8 mouse cellular contexts compared by ENCODE assay signal in the genomic region with DNA sequence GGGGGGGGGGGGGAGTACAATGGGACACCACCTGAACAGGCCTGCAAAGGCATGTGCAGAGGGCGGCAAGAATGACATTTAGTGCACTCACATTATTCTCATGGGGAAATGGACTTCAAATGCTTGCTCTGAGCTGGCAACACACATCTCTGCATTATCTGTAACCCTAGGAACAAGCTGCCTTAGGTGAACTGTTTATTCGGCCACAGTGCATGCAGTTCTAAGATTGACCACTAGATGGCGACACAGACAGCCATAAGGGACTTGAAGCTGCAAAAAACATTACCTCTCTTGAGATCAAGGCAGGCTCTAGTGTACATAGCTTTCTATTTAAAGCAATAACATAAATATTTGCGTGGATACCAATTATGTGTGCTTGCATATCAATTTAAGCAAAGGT. TPM values are rescaled to one million over a fixed set of nuclear protein-coding genes. Genes with fewer than 3 reads are reported as not detected.
DNase-seq lines count a peak whose midpoint lies in the region; ATAC-seq and TF ChIP-seq lines count a peak whose summit lies in the region.

No protein-coding gene starts in this region.

- no peaks in the 10 kb centered on the region for H3K9me3 ChIP-seq in forebrain, postnatal 0 days (ENCODE audit: low read length)
- no peaks in the 10 kb centered on the region for H3K9me3 ChIP-seq in hindbrain, embryonic 13.5 days

- DNase-seq in Patski (ENCODE audit: low read depth, low spot score) = peak; percentile 28
- peak; percentile 85 to 92 for DNase-seq in cerebellum, adult 18-20 months
- DNase-seq in forebrain, postnatal 0 days = peak; percentile 95
- DNase-seq in layer of hippocampus, postnatal 14 days (ENCODE audit: low spot score in 2 of 2) = peak; percentile 86 to 93
- DNase-seq in right cerebral cortex, postnatal 14 days = peak; percentile 82
- peak; percentile 82 for DNase-seq in urinary bladder, postnatal 25 days (ENCODE audit: low spot score)

- CTCF ChIA-PET in Patski (lab: Charles Lee) = interaction anchor here (1.0 to 14.9 kb wide), 12 partner anchors 8 to 425 kb away, joined by 3 to 175 read pairs (median 5); a partner anchor contains a TSS

- no peak overlapping the region for H3K27ac ChIP-seq in forebrain, postnatal 0 days (ENCODE audit: low read depth, low read length)
- H3K27ac ChIP-seq in hindbrain, embryonic 13.5 days = no peak overlapping the region

- in situ Hi-C loops in Patski (cut with MboI; ENCODE audit: low pct_unique_long_range_greater_than_20kb) = no loop called here

- H3K36me3 ChIP-seq in forebrain, postnatal 0 days (ENCODE audit: insufficient read depth) = no peaks in the 10 kb centered on the region
- H3K36me3 ChIP-seq in hindbrain, embryonic 13.5 days = no peaks in the 10 kb centered on the region

- peak; percentile 31 for ATAC-seq in Patski
- peak; percentile 74 for ATAC-seq in forebrain, postnatal 0 days
- 0 out of 2 replicates have a peak, but pooled peaks have one; percentile 44 for ATAC-seq in hindbrain, embryonic 13.5 days (ENCODE audit: low FRiP score)
- peak; percentile 37; the same call in 1 of the 2 replicates for ATAC-seq in megakaryocyte, adult 5-6 weeks (ENCODE audit: poor library complexity, severe bottlenecking)

- no peaks in the 10 kb centered on the region for H3K4me1 ChIP-seq in forebrain, postnatal 0 days (ENCODE audit: insufficient read depth)
- no peaks in the 10 kb centered on the region for H3K4me1 ChIP-seq in hindbrain, embryonic 13.5 days (replicated peaks)

- H3K9ac ChIP-seq in forebrain, postnatal 0 days = no peak overlapping the region
- H3K9ac ChIP-seq in hindbrain, embryonic 13.5 days = peak overlapping the region; percentile 6; the same call in 1 of the 2 replicates

- POLR2A ChIA-PET in Patski (lab: Charles Lee) = interaction anchor here (1.1 kb wide), 1 partner anchor 48 kb away, joined by 3 read pairs; no protein-coding TSS in a partner anchor

- no peak overlapping the region for H3K4me3 ChIP-seq in forebrain, postnatal 0 days (ENCODE audit: low read depth, low read length)
- H3K4me3 ChIP-seq in hindbrain, embryonic 13.5 days = no peak overlapping the region

- TF ChIP-seq CTCF in Patski (IDR thresholded peaks at IDR 0.05) = no peak
- TF ChIP-seq CTCF in forebrain, postnatal 0 days (IDR thresholded peaks at IDR 0.05; ENCODE audit: low read depth) = peak; percentile 99

- H3K4me2 ChIP-seq in forebrain, postnatal 0 days (ENCODE audit: low read depth) = no peak overlapping the region
- H3K4me2 ChIP-seq in hindbrain, embryonic 13.5 days = no peak overlapping the region

- no peaks in the 10 kb centered on the region for H3K27me3 ChIP-seq in Patski
- no peaks in the 10 kb centered on the region for H3K27me3 ChIP-seq in forebrain, postnatal 0 days (ENCODE audit: insufficient read depth, low read length)
- peaks cover 37% of the 10 kb centered on the region for H3K27me3 ChIP-seq in hindbrain, embryonic 13.5 days

- WGBS in forebrain, postnatal 0 days = 3% methylated on average over 4 of the region's 4 CpGs
- WGBS in hindbrain, embryonic 13.5 days = 3% methylated on average over 4 of the region's 4 CpGs

RNA-seq across cellular contexts. Expression of a gene that starts 9.2 kb away (rescaled TPM):
- polyA plus RNA-seq in Patski (2021) = 0.12 TPM
- total RNA-seq in forebrain, postnatal 0 days (2014; rRNA removed) = 17.8 and 20.6 TPM in 2 replicates
- 4.1 and 7.5 TPM in 2 replicates for polyA plus RNA-seq in forebrain, postnatal 0 days (2015; fragmentation: Nextera tagmentation; extraction: Ambion mirVana)
- polyA plus RNA-seq in hindbrain, embryonic 13.5 days (2015; fragmentation: Nextera tagmentation; extraction: Ambion mirVana) = 6.0 and 6.7 TPM in 2 replicates
- 10 to 100 TPM; 27.9 to 30.5 TPM for total RNA-seq in layer of hippocampus, postnatal 14 days (2021)
- 54.8 and 55.6 TPM in 2 replicates for total RNA-seq in megakaryocyte, adult 5-6 weeks (2015)
- 31.4 and 31.9 TPM in 2 replicates for total RNA-seq in megakaryocyte, adult 5-6 weeks (2017)

RNA-seq across cellular contexts. Expression of a gene that starts 38.8 kb away (rescaled TPM):
- polyA plus RNA-seq in Patski (2021) = 2.3 TPM
- total RNA-seq in forebrain, postnatal 0 days (2014; rRNA removed) = 0.77 and 1.5 TPM in 2 replicates
- polyA plus RNA-seq in forebrain, postnatal 0 days (2015; fragmentation: Nextera tagmentation; extraction: Ambion mirVana) = 0.47 and 0.67 TPM in 2 replicates
- polyA plus RNA-seq in hindbrain, embryonic 13.5 days (2015; fragmentation: Nextera tagmentation; extraction: Ambion mirVana) = 0.73 and 0.75 TPM in 2 replicates
- total RNA-seq in layer of hippocampus, postnatal 14 days (2021) = 1 to 10 TPM; 2.8 to 4.1 TPM
- total RNA-seq in megakaryocyte, adult 5-6 weeks (2015) = 8.9 and 10.4 TPM in 2 replicates
- 8.5 and 11.6 TPM in 2 replicates for total RNA-seq in megakaryocyte, adult 5-6 weeks (2017)

Comparison
In these comparisons a context has a peak if more than half of its experiments do, and no peak if none do; other contexts are left out.
1. DNase-seq: peak in every context shown above with its lines; median percentile 95 in forebrain, postnatal 0 days; 90 in layer of hippocampus, postnatal 14 days; 88 in cerebellum, adult 18-20 months; 82 in right cerebral cortex, postnatal 14 days; 82 in urinary bladder, postnatal 25 days; 28 in Patski.